Mouse (Mus musculus): Measurements from ENCODE around the gene Fam104a. TPM values are rescaled to one million over a fixed set of nuclear protein-coding genes. Genes with fewer than 3 reads are reported as not detected.
"Not testable (repeated sequence)": the region's sequence is repeated elsewhere in the genome, so short reads cannot be mapped to it uniquely, and the experiment has no call there.

The Fam104a gene
- total RNA-seq, 2 experiments from 2014 or later, result 16.0 to 16.7 TPM

DNA sequence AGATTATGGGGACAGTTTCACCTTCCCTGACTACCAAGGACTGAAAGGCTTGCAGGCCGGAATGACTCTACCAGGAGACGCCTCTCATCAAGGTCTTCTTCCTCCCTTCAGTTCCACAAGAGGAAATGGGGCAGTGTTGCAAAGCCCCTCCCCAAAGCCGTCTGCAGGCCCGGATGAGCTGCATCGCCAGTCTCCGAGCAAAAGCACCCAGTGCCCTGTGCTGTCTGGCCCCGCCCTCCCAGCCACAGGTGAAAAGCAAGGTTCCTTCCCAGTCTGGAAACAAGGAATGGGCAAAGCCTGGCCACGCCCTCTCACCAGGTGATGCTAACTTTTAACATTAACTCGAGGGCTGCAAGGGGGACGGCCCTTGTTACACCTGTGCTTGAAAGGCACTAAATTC lies 17.3 kb downstream of the Fam104a start:
- DNase-seq, result no peak

DNA sequence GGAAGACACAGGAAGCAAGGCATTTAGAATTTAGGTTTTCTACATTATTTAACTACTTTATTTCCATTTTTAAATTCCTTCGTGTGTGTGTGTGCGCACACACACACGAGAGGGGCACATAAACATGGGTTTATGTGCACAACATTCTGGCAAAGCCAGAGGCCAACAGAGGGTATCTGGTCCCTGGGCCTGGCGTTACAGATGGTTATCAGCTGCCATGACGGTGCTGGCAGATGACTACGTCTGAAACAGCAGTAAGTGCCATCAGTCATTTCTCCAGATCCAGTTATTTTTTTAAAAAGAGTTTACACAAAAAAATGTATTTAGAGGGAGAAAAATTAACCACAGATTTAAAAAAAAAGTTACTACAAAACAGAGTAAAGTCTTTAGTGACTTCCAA lies 17.8 kb downstream of the Fam104a start:
- no peak for DNase-seq

DNA sequence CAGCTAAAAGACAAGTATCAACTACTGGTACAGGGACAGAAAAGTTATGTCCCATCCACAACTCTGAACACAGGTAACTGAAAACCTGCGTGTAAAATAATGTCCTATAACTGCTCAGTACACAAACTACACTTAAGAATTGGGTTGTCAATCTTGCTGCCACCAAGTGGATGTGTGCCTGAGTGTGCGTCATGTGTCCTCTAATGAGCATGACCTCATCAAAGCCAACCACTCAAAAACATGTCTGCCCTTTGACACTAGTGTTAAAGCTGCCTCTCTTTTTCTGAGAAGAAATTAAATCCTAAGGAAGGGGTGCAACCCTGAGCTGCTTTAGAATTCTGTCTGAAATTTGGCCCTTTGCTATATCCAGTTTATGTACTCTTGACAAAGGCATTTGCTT lies 19.7 kb downstream of the Fam104a start:
- DNase-seq, result no peak

DNA sequence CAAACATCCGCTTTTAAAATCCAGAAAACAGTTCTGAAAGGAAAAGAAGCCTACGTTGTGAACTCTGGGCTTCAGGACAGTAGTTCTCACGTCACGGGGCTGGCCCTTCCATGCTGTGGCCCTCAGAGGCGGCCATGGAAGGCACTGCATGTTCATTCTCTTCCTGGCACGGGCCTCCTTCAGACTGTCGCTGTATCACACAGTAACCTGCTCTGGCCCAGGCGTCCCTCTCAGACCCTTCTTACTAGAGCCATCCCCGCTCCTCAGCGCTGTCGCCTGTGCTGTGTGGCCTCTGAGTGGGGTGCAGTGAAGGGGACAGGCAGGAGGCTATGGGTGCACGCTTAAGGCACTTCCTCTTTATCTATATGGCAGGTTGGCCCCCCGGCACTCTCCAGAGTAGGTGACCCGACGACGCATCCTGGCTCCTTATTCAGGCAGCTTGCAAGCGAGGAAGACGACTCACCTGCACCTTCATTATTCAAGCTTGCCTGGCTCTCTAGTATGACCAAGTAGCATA lies 22.1 kb downstream of the Fam104a start:
- DNase-seq, result no peak

DNA sequence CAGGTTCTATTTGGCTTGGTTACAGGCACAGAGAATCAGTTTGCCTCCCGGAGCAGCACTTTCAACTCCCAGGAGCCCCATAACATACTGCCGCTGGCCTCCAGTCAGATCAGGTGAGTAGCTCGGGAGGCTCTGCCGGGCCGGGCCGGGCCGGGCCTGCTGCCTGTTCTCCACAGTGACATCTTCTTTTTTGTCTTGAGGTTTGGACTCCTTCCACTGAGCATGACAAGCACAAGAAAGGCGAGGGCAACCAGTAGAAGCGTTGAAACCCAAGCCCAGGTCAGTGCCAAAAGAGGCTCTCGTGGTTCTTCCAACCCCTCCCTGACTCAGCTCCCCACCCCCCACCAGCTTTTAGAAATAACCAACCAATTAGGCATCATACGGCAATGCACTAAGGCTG lies 23.0 kb downstream of the Fam104a start:
- DNase-seq, result no peak

GRCm38 (mm10) chr11:113660213-113660612 lies 23.7 kb downstream of the Fam104a start:
- DNase-seq, result not testable (repeated sequence)

DNA sequence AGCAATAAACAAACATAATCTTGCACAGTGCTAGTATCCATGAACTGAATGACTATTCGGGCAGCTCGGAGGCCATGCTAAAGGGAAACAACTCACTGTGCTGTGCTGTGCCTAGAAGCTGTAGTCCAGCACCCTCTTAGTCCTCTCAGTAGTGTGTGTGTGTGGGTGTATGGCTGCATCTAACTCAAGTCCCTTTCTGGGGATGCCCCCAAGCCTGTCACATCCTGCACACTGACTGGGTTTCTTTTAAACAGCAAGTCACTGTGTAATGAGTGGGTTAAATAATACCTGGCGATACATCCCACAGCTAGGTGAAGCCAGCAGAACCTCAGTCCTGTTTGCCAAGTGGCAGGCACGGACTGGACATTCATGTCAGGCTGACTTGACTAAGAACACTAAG lies 25.2 kb downstream of the Fam104a start:
- no peak for DNase-seq

DNA sequence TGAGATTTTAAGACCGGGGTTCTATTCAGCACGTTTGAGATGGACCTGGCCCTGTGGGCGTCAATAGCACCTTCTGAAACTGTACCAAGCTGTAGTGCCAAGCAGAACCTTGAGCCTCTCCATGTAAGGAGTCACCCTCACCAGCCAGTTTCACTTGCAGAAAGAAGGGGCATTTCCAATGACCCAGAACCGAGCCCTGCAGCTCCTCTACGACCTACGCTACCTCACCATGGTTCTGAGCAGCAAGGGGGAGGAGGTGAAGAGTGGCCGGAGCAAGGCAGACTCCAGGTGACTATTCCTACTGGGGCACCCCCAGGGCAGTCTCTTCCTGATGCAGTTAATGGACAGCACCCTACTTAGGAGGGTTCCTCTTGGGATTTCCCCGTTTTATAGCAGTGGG lies 25.6 kb downstream of the Fam104a start:
- no peak for DNase-seq

DNA sequence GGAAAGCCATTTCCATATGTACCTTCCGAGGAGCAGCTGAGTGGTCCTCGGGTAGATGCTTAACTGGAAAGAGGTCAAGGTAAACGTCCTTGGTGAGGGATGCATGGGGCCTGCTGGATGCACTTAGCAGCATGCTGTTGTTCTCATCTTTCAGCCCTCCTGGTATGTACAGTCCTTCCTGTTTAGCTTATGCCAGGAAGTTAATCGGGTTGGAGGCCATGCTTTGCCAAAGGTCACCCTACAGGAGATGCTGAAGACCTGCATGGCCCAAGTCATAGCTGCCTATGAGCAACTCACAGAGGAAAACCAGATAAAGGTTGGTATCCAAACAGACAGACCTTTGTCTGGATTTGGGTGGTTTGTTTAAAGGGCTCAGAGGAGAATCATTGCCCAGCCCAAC lies 26.7 kb downstream of the Fam104a start:
- DNase-seq, result no peak

DNA sequence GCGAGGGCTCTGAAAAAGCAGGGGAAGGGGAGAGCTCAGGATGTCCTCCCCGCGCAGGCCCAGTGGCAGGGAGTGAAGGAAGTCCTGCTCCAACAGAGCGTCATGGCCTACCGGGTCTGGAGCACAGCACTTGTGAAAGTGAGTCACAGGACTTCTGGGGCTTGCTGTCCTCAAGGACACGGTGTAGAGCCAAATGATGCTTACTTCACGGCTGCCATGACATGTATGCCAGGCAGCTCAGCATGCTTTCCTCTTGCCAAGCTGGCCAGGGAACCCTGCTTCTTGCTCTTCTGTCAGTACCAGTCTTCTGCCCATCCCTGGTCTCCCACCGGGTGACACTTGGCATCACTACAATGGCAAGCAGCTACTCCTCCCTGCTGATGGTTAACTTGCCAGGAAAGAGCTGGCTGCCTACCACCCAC lies 27.4 kb downstream of the Fam104a start:
- no peak for DNase-seq

DNA sequence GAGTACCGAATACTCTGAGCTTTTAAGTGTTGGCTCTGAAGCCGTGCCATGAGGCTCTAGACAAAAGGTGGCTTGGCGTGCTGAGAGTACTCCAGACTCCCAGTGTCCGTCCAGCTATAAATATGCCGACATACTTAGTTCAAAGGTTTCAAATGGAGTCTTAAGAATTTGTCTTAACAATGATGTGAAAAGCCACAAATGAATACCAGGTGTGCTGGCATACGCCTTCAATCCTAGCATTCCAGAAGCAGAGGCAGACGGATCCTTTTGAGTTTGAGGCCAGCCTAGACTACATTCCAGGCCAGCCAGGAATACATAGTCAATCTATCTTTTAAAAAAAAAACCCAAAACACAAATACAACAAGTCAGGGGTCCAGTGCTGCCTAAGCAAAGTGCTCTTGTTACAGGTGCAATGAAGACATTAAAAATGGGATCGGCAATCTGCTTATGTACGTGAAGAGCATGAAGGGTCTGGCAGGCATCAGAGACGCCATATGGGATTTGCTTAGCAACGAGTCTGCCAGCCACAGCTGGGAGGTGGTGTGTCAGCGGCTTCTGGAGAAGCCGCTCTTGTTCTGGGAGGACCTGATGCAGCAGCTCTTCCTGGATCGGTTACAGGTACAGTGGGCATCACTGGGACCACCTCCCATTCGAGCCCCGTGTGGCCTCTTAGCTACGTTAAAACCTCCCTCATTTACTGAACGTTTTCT lies 29.2 kb downstream of the Fam104a start:
- no peak for DNase-seq

GRCm38 (mm10) chr11:113654105-113654504 lies 29.9 kb downstream of the Fam104a start:
- DNase-seq, result no peak

GRCm38 (mm10) chr11:113652516-113652915 lies 31.4 kb downstream of the Fam104a start:
- no peak for DNase-seq

- no peak for DNase-seq
Observed at GRCm38 (mm10) chr11:113651907-113652273, 32.1 kb downstream of the Fam104a start.

- DNase-seq, result no peak
Observed at GRCm38 (mm10) chr11:113651206-113651906, 32.6 kb downstream of the Fam104a start.

- peak; percentile 69 to 80 for DNase-seq
Observed at GRCm38 (mm10) chr11:113649353-113650210, 34.4 kb downstream of the Fam104a start, which contains the start of gene Slc39a11. TSS of gene Slc39a11 (minus strand) at chr11:113650079.

GRCm38 (mm10) chr11:113648690-113649352 lies 35.1 kb downstream of the Fam104a start, which contains the start of gene Cog1:
TSS of gene Cog1 (plus strand) at chr11:113649169.
- peak in 1 of 2 experiments; percentile 36 for DNase-seq

DNA sequence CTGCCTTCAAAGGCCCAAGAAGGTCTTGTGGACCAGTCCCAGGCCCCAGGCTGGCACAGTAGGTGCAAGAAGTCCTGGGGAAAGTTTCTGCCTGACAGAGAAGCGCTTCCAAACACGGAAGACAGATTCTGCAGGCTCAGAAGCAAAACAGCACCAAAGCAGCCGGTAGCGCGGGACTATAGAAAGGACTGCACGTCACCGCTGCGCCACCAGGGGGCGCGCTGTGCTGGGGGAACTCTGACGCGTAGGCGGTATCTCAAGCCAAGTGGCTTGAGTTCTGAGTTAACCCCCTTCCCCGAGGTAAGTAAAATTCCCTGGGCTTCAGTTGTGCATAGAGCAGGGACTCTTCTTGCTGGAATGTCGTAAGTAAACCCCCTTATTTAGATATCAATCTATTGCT lies 35.8 kb downstream of the Fam104a start:
- DNase-seq, result peak; percentile 75 to 90

DNA sequence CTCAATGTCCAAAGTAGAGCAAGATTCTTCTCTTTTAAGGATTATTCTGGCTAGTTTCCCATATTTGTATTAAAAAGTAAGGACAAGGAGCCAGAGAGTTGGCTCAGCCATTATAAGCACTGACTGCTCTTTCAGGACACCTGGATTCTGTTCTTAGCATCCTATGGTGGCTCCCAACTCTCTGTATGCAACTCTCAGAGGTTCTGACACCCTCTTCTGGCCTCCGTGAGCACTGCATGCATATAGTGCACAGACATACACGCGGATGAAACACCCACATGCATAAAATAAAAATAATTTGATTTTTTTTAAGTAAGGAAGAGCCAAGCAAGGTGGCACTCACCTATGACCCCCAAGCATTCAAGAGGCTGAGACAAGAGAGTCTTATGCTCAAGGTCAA lies 38.8 kb downstream of the Fam104a start:
- DNase-seq, result no peak

- no peak for DNase-seq
Observed at GRCm38 (mm10) chr11:113638680-113639079, 45.3 kb downstream of the Fam104a start.

DNA sequence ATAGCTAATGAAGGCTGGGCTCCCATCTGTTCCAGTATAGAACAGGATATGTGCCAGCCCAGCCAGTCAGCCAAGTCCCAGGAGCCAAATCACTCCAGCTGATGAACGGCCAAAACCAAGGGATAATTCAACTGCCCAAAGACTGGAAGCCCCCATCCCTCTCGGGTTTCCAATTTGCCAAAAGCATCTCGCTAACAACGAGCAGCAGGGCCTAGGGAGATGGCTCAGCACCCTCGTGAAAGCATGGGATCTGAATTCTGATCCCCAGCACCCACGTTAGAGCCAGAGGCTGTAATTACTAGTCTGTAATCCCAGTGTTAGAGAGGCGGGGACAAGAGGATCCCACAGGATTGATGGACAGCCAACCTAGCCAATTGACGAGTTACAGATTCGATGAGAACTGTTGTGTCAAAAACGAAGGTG lies 49.2 kb downstream of the Fam104a start:
- DNase-seq, result no peak

- DNase-seq, result no peak
Observed at GRCm38 (mm10) chr11:113633398-113633797, 50.6 kb downstream of the Fam104a start.
